Mouse (Mus musculus): ENCODE results near the gene Asnsd1.
"Not testable (repeated sequence)": the region's sequence is repeated elsewhere in the genome, so short reads cannot be mapped to it uniquely, and the experiment has no call there.

Gene Asnsd1

DNA sequence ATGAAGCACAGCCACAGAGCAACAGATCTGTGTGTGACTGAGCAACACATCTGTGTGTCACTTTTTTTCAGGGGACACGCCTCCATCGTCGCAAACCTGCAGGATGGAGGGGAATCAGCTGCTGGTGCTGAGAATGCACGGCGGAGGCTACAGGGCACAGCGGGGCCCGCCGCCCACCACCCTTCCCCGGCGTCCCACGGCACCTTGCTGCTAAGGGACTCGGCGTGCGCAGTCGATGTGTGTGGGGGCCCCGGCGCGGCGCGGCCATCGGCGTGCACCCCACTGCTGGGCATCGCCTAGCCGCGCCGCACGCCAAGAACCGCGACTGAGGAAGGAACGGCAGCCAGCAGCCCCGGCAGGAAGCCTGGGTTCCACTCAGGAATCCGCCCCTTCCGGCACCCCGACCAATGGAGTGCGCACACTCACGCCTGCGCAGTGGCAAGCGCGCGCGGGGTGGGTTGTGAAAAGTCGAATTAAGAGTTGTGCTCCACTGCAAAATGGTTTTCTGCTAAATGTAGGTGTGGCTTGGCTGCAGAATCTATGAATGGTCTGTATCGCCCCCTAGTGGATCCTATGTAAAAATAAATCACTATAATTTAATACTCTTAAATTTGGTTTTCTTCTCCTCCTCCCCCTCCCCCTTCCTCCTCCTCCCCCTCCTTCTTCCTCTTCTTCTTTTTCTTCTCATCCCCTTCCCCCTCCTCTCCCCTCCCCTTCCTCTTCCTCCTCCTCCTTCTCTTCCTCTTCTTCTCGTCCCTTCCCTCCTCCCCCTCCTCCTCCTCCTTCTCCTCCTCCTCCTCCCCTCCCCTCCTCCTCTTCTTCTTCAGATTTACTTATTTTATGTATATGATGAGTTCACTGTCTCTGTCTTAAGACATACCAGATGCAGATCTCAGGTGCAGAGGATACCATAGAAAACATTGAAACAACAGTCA is at the start of gene Asnsd1, which contains the start of the genes Asdurf and Gm28551:
Asnsd1 (minus strand) TSS at position 426 of the 935 bp plus-strand sequence.
Asdurf (minus strand) TSS at position 293 of the 935 bp plus-strand sequence.
Gm28551 (minus strand) TSS at position 341 of the 935 bp plus-strand sequence.
- in situ Hi-C loops (cut with MboI, MseI): no loop called here

DNA sequence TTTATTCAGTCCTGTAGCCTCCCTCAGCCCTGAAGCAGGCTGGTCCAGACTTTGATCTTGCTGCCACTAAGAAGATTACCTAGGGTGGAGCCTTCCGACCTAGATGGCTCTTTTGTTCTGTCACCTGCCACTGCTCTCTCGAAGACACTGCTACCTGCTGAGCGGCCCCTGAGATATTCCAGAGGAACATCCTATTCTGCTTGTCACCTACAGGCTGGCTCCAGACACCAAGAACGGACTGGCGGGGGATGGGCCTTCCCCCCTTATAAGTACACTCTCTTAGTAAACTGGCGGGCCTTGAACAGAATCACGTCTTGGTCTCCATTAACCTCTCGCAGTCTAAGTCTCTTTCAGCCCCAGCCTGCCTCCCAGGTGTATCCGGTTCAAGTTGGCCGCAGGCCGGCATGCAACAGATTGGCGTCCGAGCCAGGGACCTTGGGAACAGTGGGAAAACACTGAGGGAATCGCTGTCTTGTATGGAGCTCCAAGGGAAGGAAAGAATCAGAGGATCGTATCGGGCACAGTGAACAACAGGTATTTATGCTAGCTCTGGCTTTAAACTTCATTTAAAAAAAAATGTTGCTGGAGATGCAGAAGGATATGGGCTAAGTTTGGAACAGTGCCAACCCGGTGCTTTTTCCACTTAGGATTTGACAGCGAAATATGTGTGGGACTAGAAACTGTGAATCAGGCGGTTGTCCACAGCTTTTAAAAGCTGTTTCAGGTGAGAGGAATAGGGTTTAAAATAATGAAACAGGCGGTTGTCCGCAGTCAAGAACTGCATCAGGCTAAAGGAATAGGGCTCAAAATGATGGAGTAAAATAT is 41.6 kb upstream of the Asnsd1 start:
- in situ Hi-C loops (cut with MboI, MseI): not testable (repeated sequence)

DNA sequence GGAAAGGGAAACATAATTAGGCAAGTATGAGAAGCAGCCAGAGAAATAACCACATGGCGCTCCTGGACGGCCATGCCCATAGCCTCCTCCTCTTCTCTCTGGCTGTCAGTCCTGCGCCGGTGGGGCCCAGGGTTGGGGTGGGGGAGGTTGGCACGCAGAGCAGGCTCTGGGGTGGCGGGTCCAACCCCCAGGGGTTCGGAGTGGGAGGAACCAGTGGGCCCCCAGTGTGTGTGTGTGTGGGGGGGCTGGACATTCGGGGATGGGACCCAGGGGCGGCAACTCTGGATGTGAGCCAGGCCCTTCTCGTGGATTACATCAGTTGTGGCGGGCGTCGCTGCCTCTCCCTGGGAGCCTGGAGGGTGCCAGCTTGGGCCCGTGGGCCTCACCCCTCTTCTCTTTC is 36.2 kb upstream of the Asnsd1 start:
- in situ Hi-C loops (cut with MboI, MseI): no loop called here

DNA sequence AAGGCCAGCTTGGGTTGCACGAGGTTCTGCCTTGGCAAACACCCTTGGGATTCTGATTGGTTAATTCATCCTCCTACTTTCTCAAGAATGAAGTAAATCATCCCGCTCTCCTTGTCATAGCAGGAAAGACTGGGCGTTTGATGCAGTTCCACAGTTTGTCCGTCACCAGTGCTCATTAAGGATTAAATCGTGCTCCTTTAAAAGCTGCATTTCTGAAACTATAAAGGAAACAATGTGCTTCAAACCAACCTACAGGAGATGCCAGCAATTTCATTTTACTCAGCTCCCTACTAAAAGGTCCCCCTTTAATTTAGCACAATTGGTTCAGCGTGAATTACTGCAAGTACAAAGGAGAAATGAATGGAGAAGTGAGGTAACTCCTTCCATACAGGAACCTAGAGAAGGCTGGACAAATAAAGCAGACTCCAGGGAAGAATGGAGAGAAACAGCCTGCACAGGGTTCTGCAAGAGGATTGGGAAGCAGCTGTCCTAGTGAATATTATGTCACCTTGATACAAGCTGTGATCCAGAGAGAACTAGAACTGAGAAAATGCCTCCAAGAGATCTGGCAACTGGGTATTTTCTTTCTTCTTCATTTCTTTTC is 31.6 kb upstream of the Asnsd1 start:
- in situ Hi-C loops (cut with MboI, MseI): no loop called here

DNA sequence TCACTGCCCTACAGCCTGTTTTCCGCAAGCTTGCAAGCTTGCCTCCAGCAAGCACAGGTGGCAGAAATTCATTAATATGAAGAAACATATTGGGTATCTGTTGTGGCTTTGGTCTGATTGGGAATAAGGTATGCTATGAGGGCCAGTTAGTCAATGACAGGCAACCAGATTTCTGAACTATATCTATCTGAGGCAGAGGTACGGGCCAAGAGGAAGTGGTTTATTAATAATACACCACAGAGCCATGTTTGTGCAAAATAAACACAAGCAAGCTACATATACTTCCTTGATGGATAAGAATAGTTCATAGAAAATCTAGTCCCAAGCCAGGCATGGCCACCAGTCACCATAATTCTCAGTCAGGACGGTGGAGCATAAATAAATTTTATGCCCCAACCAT is 25.2 kb upstream of the Asnsd1 start:
- in situ Hi-C loops (cut with MboI, MseI): no loop called here

DNA sequence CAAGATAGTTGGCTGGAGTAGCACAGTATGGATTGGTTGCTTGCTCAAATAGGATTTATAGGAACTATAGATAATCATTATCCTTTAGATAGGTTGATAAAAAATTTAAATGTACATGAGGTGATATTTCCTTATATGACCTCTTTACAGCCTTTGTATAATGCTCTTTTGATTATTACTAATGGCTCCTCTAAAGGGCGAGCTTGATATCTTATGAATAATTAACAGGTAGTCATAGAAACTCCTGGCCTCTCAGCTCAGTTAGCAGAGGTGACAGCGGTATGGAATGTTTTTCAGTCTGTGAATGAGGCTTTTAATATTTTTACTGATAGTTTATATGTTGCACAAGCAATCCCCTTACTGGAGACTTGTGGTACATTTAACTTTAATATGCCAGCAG is 23.4 kb upstream of the Asnsd1 start:
- in situ Hi-C loops (cut with MboI, MseI): not testable (repeated sequence)

DNA sequence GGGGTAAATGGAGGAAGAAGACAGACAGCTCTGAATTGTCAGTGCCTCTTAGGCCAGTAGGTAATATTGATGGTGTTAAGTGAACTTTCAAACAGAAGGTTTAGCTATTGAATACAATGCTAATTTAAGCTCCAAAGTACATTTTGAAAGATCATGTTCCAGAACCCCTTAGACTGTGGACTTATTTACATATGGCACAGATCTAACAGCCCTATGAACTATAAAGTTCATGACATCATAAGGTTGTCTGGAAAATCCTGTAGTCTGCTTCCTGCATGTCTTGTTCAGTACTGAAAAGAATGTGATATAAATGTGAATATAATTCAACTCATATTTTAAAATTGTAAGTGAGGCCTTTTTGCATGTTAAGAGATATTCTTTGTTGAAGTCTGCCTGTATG is 6.4 kb upstream of the Asnsd1 start:
- in situ Hi-C loops (cut with MboI, MseI): no loop called here

DNA sequence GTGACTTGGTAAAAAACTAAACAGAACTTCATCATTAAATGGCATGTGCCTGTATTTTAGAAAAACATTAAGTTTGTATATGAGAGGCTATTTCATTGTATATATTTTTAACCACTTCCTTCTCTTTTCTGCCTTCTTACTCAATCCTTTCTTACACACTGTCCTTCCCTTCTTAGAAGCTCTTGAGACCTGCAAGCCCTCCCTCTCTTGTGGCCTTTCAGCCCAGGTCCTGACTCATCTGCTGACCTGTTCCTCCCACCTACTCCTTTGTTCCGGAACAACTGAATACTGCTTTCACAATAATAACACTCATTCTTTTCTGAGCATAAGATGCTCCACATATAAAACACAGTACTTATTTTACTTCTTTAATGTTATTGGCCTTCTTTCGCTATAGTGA is 11.5 kb downstream of the Asnsd1 start:
- in situ Hi-C loops (cut with MboI, MseI): loop anchor here (5.0 kb wide), 1 partner anchor 44 kb away; the partner anchor contains the start of genes Gm28778, Ormdl1 and Pms1

DNA sequence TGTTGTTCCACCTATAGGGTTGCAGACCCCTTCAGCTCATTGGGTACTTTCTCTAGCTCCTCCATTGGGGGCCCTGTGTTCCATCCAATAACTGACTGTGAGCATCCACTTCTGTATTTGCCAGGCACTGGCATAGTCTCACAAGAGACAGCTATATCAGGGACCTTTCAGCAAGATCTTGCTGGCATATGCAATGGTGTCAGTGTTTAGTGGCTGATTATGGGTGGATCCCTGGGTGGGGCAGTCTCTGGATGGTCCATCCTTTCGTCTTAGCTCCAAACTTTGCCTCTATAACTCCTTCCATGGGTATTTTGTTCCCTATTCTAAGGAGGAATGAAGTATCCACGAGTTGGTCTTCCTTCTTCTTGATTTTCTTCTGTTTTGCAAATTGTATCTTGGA is 15.1 kb downstream of the Asnsd1 start:
- in situ Hi-C loops (cut with MboI, MseI): not testable (repeated sequence)

DNA sequence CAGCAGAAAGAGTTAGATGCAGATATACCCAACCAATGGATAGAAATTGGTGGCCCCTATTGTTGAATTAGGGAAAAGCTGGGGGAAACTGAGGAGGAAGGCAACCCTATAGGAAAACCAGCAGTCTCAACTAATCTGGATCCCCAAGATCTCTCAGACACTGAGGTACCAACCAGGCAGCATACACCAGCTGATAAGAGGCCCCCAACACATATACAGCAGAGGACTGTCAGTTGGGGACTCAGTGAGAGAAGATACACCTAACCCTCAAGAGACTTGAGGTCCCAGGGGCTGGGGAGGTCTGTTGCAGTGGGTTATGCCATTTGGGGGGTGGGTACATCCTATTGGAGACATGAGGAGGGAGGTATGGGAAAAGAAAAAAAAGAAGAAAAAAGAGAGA is 17.1 kb downstream of the Asnsd1 start:
- in situ Hi-C loops (cut with MboI, MseI): no loop called here

DNA sequence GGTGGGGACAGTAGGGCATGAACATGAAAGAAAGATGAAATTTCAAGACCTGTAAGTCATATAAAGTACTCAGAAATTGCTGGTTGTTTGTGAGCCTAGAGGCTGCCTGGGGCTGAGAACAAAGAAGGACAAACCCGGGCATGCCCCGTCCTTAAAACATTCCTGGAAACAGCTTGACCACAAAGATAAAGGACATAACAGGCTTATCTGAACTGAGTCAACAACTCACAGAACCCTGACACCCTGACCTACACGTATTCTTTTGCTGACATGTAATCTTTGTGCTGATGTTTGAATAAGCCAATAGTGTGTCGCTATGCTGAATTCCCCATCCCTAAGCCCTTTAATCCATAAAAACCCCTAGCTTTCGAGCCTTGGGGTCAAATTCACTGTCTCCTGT is 19.0 kb downstream of the Asnsd1 start:
- in situ Hi-C loops (cut with MboI, MseI): not testable (repeated sequence)

DNA sequence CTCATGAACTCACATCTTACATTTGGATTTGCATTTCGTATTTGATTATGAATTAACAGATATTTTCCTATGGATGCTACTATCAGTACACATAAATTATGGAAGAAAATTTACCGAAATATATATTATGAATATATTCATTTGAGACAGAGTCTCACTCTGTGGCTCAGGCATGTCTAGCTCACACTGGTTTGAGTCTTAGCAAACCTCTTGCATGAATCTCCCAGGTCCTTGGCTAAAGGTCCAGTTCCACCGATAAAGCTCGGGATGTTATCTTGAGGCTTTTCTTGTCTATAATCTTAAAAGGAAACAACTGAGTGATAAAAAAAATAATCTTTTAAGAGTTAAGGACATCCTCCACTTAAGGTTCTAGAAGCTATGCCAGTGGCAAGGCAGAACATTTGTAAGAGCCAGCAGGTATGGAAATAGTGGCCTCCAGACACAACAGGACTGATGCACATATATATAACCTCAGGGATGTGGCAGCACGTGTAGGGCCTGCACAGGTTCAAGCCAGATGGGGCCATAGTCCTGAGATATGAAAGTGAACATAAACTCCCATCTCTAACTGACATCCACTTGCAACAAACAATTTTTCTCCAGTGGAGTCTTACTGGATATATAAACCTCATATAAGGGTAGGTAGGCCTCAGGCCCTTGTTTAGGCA is 27.6 kb downstream of the Asnsd1 start:
- in situ Hi-C loops (cut with MboI, MseI): no loop called here

DNA sequence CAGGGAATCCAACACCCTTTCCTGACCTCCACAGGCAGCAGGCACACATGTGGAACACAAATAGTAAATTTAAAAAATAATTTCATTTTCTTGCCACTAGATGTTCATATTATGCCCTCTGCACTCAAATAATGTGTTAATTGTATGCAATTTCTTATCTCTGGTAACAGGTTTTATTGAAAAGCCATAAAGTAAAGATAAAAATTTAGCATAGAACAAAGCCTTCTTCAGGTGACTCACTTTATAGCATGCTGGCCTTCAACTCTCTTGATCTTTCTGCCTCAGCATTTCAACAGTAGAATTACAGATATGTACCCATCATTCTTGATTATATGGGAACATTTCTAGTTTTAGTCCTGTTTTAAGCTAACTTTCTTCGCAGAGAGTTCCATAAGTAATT is 28.3 kb downstream of the Asnsd1 start:
- in situ Hi-C loops (cut with MboI, MseI): no loop called here

DNA sequence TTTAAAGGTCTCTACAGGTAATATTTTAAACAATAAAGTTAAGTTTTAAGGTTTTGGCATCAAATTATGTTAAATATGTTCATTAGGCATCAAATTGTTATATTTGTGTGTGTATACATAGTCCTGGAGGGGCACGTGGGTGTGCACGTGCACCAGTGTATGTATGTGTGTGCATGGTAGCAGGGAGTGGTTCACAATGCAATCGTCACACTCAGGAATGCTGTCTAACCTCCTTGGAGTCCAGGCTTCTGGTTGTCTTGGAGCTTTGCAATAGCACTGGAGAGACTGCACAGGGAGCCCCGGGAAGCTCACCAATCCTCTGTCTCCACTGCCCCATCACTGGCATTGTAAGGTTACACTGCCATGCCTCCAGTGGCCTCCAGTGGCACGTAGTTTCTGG is 29.3 kb downstream of the Asnsd1 start:
- in situ Hi-C loops (cut with MboI, MseI): no loop called here

DNA sequence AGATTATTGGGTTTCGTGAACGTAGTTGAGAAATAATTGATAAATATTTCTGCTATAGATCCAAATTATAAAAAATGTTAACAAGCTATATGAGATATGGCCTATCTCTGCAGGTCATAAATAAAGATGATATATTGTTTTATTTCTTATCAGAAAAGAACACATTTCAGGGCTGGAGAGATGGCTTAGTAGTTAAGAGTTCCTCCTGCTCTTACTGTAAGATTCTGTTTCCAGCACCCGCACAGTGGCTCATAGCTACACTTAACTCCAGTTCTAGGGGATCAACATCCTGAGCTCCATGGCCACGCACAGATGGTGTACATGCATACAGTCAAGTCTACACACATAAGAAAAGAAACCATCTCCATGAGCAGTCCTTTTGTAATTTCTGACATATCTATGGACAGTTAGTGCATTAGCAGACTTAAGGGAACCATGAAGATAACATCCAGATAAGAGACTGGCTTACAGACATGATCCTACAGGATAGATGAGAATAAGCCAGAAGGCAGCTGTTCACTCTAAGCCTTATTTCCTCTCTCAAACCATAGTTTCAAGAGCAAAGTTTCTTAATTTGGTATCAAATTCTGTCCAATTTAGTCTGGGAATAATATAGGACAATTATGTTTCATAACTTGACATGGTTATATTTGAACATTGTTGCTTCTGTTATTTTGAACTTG is 30.7 kb downstream of the Asnsd1 start:
- in situ Hi-C loops (cut with MboI, MseI): no loop called here

DNA sequence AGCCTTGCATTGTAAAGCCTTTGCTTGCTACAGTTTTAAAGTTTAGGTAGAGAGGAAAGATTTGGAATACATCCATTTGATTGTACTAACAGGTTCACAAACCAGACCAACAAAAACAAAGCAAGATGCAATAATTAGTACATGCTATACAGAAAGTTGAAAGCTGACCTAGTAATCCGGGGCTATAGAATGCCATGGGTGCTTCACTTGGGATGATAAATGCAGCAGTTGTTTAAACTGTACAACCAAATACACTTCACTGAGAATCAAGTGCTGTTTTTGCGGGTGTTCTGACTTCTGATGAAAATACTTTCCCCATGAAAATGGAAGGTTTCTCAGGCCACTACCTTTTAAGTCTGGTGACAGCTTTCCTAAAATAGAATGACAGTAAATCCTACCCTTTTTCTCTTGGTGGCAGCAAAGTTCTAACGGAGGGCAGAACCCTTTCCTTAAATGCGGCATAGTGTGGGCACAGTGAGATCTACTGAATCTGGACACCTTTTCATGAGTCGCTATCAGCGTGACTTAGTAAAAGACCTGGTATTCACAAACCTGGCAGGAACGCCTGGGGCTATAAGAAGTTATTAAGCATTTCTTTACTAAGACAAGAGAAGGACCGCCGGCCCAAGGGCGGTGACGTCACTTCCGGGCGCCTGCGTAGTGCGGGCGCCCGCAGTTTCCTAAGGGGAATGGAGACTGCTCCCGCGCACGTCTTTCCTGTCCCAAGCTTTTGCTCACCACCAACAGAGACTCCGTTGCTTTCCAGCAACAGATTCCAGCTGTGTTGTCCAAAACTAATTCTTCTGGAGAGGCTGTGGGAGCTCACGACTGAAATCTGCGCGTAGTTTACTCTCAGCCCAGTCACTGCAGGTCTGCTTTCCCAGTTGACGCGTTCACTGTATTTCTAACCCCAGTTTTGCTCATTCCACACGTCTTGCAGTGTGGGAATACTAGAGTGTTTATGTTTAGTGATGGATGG is 39.3 kb downstream of the Asnsd1 start, which contains the start of gene Osgepl1:
Osgepl1 (plus strand) TSS at position 636 of the 979 bp plus-strand sequence.
- in situ Hi-C loops (cut with MboI, MseI): no loop called here

DNA sequence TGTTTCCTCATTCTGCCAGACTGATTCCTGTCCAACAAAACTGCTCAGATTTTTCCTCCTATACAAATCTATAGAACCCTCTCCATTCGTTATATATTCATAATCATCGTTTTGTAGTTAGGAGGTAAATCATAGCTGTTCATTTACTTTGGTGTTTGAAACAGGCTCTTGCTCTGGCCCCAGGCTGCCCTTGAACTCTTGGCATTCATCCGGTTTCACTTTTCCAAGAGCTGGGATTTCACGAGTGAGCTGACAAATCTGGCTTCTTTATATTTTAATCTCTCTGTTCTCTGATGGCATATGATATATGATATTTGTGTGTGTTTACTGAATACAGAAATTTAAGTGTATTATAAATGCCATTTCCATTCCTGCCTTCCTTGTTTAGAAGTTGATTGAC is 52.0 kb downstream of the Asnsd1 start:
- in situ Hi-C loops (cut with MboI, MseI): no loop called here

DNA sequence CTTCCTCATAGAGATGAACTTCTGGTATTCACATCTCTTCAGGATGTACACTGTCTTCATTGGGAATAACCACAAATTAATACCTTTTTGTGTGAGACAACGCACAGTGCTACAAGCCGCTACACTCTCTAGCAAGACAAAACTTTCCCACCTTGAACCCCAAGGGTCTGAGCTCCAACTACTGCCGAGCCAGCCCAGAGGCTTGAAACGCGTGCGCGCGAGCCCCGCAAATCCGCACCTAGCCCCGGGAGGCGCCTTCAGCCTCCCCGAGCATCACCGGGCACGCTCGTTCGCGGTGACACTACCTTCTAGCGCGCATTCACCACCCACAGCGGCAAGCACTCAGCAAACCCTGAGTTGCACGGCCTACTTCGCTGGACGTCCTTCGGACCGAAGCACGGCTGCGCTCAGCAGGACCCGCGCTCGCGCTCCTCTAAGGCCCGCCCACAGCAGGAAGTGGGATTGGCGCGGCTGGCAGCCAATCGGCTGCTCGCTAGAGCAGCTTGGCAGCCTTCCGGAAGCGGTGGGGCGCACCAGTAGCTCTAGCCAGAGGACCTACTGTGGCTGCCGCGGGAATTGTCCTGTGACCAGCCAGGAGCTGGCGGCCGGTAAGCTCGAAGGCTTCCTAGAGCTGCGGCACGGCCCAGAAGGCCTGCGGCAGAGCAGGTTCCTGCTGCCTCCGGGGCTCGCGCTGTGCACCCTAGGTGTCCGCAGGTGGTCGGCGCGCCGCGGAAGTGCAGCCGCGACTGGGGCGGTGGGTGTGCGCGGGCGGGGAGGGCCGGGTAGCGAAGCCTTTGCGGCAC is 55.8 kb downstream of the Asnsd1 start, which contains the start of the genes Pms1, Ormdl1 and Gm28778:
Pms1 (minus strand) TSS at position 438 of the 803 bp plus-strand sequence.
Ormdl1 (plus strand) TSS at position 515 of the 803 bp plus-strand sequence.
Gm28778 (plus strand) TSS at position 531 of the 803 bp plus-strand sequence.
- in situ Hi-C loops (cut with MboI, MseI): loop anchor here (5.0 kb wide), 1 partner anchor 46 kb away; no protein-coding TSS in a partner anchor

Data from T-helper 1 cell (primary cell).